Mouse (Mus musculus): ENCODE results near the gene Ppp2r5d.

Gene Ppp2r5d

DNA sequence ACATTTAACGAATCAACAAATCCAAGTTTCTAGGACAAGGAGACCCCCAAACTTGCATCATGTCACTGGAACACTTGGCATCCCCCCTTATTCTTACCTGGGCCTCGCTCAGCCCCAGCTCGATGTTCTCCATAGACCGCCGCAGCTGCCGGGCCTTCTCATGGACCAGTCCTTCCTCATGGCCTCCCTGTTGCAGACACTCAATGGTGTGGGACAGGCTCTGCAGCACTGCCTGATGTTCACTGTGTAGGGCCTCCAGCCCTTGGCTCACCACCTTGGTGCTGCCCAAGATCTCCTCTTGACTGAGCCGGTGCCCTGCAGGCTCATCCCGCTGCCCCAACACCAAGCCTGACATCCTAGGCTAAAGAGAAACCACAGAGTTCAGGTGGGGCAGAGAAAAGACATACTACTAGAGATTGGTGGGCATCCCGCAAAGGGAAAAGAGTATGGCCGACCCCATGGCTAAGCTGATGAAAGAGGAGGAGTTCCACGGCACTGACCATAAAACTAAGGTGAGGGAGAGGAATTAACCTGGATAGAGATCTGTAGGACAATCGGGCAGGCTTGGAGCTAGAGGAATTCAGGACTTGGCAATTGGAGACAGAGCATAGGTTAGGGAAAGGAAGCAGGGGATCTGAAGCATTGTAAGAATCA is 60.6 kb downstream of the Ppp2r5d start:
- DNase-seq = no peak

DNA sequence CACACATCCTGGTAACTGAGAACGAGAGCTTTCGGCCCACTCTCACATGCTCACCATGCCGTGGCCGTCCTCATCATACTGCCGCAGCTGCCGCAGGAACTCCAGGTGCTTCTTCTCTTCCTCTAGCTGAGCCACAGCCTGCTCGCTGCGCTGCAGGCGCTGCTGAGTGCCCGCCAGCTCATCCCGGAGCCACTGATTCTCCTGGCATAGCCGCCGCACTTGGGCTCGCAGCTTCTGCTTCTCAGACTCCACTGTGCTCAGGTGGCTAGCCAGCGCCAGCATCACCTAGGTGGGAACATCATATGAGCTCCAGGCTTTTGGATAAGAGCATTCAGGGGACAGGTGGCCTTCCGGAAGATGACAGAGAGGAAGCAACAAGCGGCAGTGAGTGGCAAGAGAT is 62.9 kb downstream of the Ppp2r5d start:
- no peak for DNase-seq

DNA sequence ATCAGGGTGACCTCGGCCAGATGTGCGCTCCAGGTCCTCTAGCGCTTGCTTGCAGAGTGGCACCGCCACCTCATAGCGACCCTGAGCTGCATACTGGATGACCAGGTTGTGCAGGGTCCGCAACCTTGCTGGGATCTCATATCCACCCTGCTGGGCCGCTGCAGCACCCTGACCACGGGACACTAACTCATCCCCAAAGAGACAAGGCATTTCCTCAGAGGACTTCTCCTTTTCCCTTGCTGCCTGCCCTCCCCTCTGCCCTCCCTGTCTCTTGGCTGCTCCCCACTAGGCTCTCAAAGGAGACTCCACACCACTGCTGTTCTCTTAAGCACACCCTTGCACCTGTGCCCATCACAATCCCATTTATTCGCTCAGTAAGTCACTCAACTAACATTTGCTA is 65.0 kb downstream of the Ppp2r5d start:
- no peak for DNase-seq

DNA sequence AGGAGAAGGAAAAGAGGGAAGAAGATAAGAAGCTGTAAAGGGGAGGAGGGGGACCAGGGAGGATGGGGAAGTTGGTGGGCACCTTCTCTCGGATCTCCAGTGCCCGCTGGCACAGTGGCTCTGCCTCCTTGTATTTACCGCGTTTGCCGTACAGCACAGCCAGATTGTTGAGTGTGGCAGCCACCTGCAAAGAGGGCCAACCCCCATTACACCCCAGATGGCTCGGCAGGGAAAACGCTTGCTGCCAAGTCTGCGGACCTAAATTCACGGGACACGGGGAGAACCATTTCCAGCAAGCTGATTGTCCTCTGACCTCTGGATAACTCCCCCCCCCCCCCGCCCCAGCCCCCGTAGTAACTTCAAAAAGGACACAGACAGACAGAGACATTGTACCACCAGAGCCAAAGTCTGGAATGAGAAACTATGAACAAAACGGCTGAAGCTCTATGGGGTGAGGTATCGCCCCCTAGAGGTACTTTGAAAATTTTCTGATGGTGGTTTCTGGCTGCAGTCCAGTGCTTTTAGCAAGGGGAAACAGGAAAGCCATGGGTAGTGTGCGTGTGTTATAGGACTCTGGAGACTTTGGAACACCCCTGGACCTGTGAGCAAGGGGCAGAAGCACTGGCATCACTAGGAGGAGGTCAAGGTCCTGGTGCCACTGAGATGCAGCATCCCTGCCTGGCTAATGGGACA is 67.9 kb downstream of the Ppp2r5d start:
- DNase-seq = peak; percentile 53 to 76

All from lung, adult 18-20 months (tissue).